8 mouse cellular contexts compared by ENCODE assay signal in the genomic region with DNA sequence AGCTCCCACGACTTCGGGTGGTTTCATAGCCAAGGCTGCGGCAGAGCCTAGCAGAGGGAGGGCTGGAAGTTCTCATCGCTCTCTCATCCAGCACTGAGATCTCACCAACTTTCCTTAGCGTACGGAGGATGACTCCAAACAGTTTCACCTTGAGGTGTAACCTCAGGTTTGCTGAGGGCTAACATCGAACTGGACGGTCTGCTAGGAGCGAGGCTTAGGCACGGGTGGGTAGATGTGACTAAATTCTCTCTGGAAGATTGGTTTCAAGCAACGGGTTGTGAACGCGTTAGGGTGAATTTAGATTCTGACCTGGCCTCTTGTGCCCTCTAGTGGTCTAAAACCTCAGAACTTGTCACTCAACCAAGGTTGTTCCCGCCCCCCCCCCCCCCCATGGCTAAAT. TPM values are rescaled to one million over a fixed set of nuclear protein-coding genes. Genes with fewer than 3 reads are reported as not detected.
DNase-seq lines count a peak whose midpoint lies in the region; ATAC-seq and TF ChIP-seq lines count a peak whose summit lies in the region.

No protein-coding gene starts in this region.

- H3K4me3 ChIP-seq in embryonic fibroblast, embryonic 13.5 days (ENCODE audit: insufficient read depth, low read length) = peak overlapping the region; percentile 22
- peak overlapping the region; percentile 30 for H3K4me3 ChIP-seq in small intestine, adult 2 months (ENCODE audit: low read depth, low read length)

- H3K27ac ChIP-seq in embryonic fibroblast, embryonic 13.5 days (ENCODE audit: insufficient read depth, low read length) = no peak overlapping the region
- no peak overlapping the region for H3K27ac ChIP-seq in small intestine, adult 2 months (ENCODE audit: insufficient read depth, low read depth, low read length)

- H3K36me3 ChIP-seq in small intestine, adult 2 months (ENCODE audit: control insufficient read depth, insufficient read depth, low read length) = no peaks in the 10 kb centered on the region

- TF ChIP-seq CTCF in embryonic fibroblast, embryonic 13.5 days (IDR thresholded peaks at IDR 0.05; ENCODE audit: borderline replicate concordance, insufficient read depth, low read length) = no peak
- TF ChIP-seq CTCF in small intestine, adult 2 months (IDR thresholded peaks at IDR 0.05; ENCODE audit: extremely low read depth, insufficient read length, insufficient replicate concordance, low read depth, low read length) = peak; percentile 52; the same call in 1 of the 2 replicates

- TF ChIP-seq POLR2A in embryonic fibroblast, embryonic 13.5 days (IDR thresholded peaks at IDR 0.05; ENCODE audit: low read depth, low read length) = no peak; the same call in 1 of the 2 replicates
- TF ChIP-seq POLR2A in small intestine, adult 2 months (IDR thresholded peaks at IDR 0.05; ENCODE audit: low read depth, low read length) = no peak

- peak; percentile 60 to 65 for ATAC-seq in hematopoietic stem cell, adult 5-6 weeks (replicated peaks in 1 of 2; ENCODE audit: insufficient read depth in 1 of 2, low FRiP score in 2 of 2, low TSS enrichment in 1 of 2, low read depth in 1 of 2, poor library complexity in 2 of 2, severe bottlenecking in 2 of 2)
- ATAC-seq in megakaryocyte, adult 5-6 weeks (ENCODE audit: poor library complexity, severe bottlenecking) = peak; percentile 62

- H3K27me3 ChIP-seq in small intestine, adult 2 months (ENCODE audit: control insufficient read depth, insufficient read depth, low read length) = peaks cover 13% of the 10 kb centered on the region

- no peaks in the 10 kb centered on the region for H3K4me1 ChIP-seq in embryonic fibroblast, embryonic 13.5 days (ENCODE audit: control insufficient read depth, insufficient read depth, low read length)
- no peaks in the 10 kb centered on the region; the same call in 1 of the 2 replicates for H3K4me1 ChIP-seq in small intestine, adult 2 months (ENCODE audit: control insufficient read depth, insufficient read depth, insufficient read length, low read length)

- peak; percentile 78 for DNase-seq in gastrocnemius, adult 18-20 months (ENCODE audit: low spot score)
- DNase-seq in gastrocnemius, postnatal 25 days = no peak
- DNase-seq in adrenal gland, adult 18-20 months (ENCODE audit: low spot score in 2 of 2) = peak; percentile 45 to 48
- DNase-seq in layer of hippocampus, postnatal 25 days (ENCODE audit: extremely low spot score in 1 of 2, low spot score in 1 of 2) = peak; percentile 34 to 63

- 8% methylated on average over 14 of the region's 14 CpGs for WGBS in small intestine, adult 2 months

RNA-seq across cellular contexts. Expression of a gene that starts 9.0 kb away (rescaled TPM):
- total RNA-seq in gastrocnemius, adult 18-20 months (2021) = 10 to 100 TPM; 14.2 to 15.0 TPM
- 10 to 100 TPM; 16.1 to 18.0 TPM for total RNA-seq in gastrocnemius, postnatal 25 days (2021)
- 10 to 100 TPM; 32.4 to 39.2 TPM for total RNA-seq in adrenal gland, adult 18-20 months (2021)
- polyA plus RNA-seq in embryonic fibroblast, embryonic 13.5 days (2011; ENCODE audit: insufficient read length, low read depth, missing spikeins) = 57.3 and 115 TPM in 2 replicates
- not detected in 2 replicates for total RNA-seq in hematopoietic stem cell, adult 5-6 weeks (2017)
- total RNA-seq in layer of hippocampus, postnatal 25 days (2021) = 10 to 100 TPM; 44.3 to 45.7 TPM
- 0.04 TPM in 1 of 2 replicates, not detected in the other for total RNA-seq in megakaryocyte, adult 5-6 weeks (2015)
- total RNA-seq in megakaryocyte, adult 5-6 weeks (2017) = 0.12 and 0.29 TPM in 2 replicates
- polyA plus RNA-seq in small intestine, adult 2 months (2012; rRNA removed) = 8.3 and 13.9 TPM in 2 replicates

Comparison
In these comparisons a context has a peak if more than half of its experiments do, and no peak if none do; other contexts are left out.
1. RNA of a gene that starts 9.0 kb away (total RNA-seq): 44.3 to 45.7 TPM in layer of hippocampus, postnatal 25 days, 32.4 to 39.2 TPM in adrenal gland, adult 18-20 months, 16.1 to 18.0 TPM in gastrocnemius, postnatal 25 days and 14.2 to 15.0 TPM in gastrocnemius, adult 18-20 months; 0.04 to 0.29 TPM in megakaryocyte, adult 5-6 weeks and not detected in hematopoietic stem cell, adult 5-6 weeks; every median in the first group is over 10 times any median in the second.